Mouse (Mus musculus): ENCODE measurements around the gene Tbc1d23. TPM values are rescaled to one million over a fixed set of nuclear protein-coding genes. Genes with fewer than 3 reads are reported as not detected.

Gene Tbc1d23
- total and polyA plus RNA-seq, 2 experiments from 2014 or later: 33.5 to 89.1 TPM

GRCm38 (mm10) chr16:57132326-57132725, 99.0 kb downstream of the Tbc1d23 start:
- no peak for ATAC-seq
- no peak for DNase-seq
- no peak overlapping the region for H3K4me3 ChIP-seq (ENCODE audit: low read depth, low read length)
- H3K27me3 ChIP-seq (ENCODE audit: insufficient read depth, low read length): no peaks in the 10 kb centered on the region
- no peak overlapping the region for H3K27ac ChIP-seq (ENCODE audit: low read depth, low read length)
- TF ChIP-seq CTCF (IDR thresholded peaks at IDR 0.05; ENCODE audit: low read depth): no peak
- H3K4me2 ChIP-seq (ENCODE audit: low read depth): no peak overlapping the region
- peaks cover 15% of the 10 kb centered on the region for H3K36me3 ChIP-seq (ENCODE audit: insufficient read depth)
- 85% methylated on average over 1 of the region's 1 CpGs for WGBS
- no peak overlapping the region for H3K9ac ChIP-seq
- no peaks in the 10 kb centered on the region for H3K9me3 ChIP-seq (ENCODE audit: low read length)
- H3K4me1 ChIP-seq (ENCODE audit: insufficient read depth): no peaks in the 10 kb centered on the region

DNA sequence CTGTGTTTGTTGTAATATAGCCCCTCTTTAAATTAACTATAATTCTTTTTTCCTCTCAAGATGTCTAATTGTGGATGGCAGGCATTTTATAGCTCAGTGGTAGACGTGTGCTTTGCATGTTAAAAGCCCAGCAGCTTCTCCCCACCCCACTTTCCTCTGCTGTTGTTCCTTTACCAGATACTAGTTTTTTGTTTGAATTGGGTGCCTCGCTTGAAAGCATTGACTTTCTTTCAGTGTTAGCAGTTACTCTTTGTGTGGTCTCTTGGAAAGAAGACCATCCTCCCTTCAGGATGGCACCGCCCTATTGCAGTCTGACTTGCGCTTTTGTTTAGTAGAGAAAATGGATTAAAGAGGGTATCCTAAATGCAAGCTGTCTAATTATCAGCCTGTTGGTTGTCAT, 99.8 kb downstream of the Tbc1d23 start:
- no peak for TF ChIP-seq CTCF (IDR thresholded peaks at IDR 0.05; ENCODE audit: low read depth)
- no peaks in the 10 kb centered on the region for H3K4me1 ChIP-seq (ENCODE audit: insufficient read depth)
- no peak overlapping the region for H3K4me2 ChIP-seq (ENCODE audit: low read depth)
- ATAC-seq (no peak), DNase-seq (no peak)
- H3K27ac ChIP-seq (ENCODE audit: low read depth, low read length): no peak overlapping the region
- H3K36me3 ChIP-seq (ENCODE audit: insufficient read depth): peaks cover 11% of the 10 kb centered on the region
- 51% methylated on average over 4 of the region's 4 CpGs for WGBS
- no peak overlapping the region for H3K9ac ChIP-seq
- no peaks in the 10 kb centered on the region for H3K9me3 ChIP-seq (ENCODE audit: low read length)
- H3K4me3 ChIP-seq (ENCODE audit: low read depth, low read length): no peak overlapping the region
- no peaks in the 10 kb centered on the region for H3K27me3 ChIP-seq (ENCODE audit: insufficient read depth, low read length)

DNA sequence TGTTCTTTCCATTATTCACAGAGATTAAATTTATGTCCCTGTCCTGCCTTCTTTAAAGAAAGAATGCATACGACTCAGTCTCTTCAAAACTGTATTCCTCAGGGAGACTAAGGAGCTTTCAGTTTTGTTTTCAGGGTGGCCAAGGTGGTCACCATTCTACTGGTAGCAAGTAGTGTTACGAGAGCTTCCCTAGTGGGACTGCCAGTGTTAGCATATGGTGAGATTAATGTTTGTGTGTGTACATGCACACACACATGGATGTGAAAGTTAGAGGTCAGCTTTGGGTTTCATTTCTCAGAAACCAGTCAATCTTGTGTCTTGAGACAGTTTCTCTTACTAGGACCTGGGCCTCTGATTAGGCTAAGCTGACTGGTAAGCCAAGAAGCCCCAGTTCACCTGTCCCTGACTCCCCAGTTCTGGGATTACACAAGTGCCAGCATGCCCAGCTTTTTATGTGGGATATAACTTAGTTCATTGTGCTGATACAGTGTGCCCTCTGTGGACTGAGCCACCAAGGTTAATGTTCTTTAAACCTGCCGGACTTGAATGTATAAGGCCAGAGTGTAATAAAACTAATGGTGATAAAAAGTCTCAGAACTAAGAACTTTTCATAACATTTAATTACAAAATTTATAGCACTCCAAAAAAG, 100.4 kb downstream of the Tbc1d23 start:
- no peak overlapping the region for H3K9ac ChIP-seq
- peaks cover 11% of the 10 kb centered on the region for H3K36me3 ChIP-seq (ENCODE audit: insufficient read depth)
- no peaks in the 10 kb centered on the region for H3K9me3 ChIP-seq (ENCODE audit: low read length)
- no peaks in the 10 kb centered on the region for H3K27me3 ChIP-seq (ENCODE audit: insufficient read depth, low read length)
- WGBS: 83% methylated on average over 3 of the region's 3 CpGs
- H3K27ac ChIP-seq (ENCODE audit: low read depth, low read length): no peak overlapping the region
- no peak overlapping the region for H3K4me3 ChIP-seq (ENCODE audit: low read depth, low read length)
- H3K4me1 ChIP-seq (ENCODE audit: insufficient read depth): no peaks in the 10 kb centered on the region
- no peak for TF ChIP-seq CTCF (IDR thresholded peaks at IDR 0.05; ENCODE audit: low read depth)
- ATAC-seq (no peak), DNase-seq (no peak)
- H3K4me2 ChIP-seq (ENCODE audit: low read depth): no peak overlapping the region

GRCm38 (mm10) chr16:57127825-57128224, 103.5 kb downstream of the Tbc1d23 start:
- DNase-seq (no peak), ATAC-seq (no peak)
- Histone ChIP-seq H3K27me3 (ENCODE audit: insufficient read depth, low read length) (no peaks in the 10 kb centered on the region), H3K36me3 (ENCODE audit: insufficient read depth) (no peaks in the 10 kb centered on the region), H3K27ac (ENCODE audit: low read depth, low read length) (no peak overlapping the region), H3K4me3 (ENCODE audit: low read depth, low read length) (no peak overlapping the region), H3K4me2 (ENCODE audit: low read depth) (no peak overlapping the region), H3K9me3 (ENCODE audit: low read length) (no peaks in the 10 kb centered on the region), H3K9ac (no peak overlapping the region), H3K4me1 (ENCODE audit: insufficient read depth) (peaks cover 12% of the 10 kb centered on the region)
- WGBS: 88% methylated on average over 2 of the region's 2 CpGs
- TF ChIP-seq CTCF (IDR thresholded peaks at IDR 0.05; ENCODE audit: low read depth): no peak

DNA sequence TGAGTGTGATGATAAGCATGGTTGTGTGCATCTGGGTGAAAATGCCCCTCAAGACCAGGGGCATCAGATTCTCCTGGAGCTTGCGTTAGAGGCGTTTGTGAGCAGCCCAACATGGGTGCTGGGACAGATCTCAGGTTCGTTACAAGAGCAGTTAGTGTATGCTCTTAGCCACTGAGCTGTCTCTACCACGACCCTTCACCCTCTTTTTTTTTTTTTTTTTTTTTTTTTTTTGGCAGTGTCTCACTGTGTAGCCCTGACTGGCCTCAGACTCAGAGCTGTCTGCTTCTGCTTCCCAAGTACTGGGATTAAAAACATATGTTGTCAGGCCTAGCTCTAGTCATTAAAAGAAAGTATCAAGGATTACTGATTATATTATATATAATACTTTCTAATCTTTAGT, 105.0 kb downstream of the Tbc1d23 start:
- DNase-seq (no peak), ATAC-seq (no peak)
- H3K4me3 ChIP-seq (ENCODE audit: low read depth, low read length): no peak overlapping the region
- no peak for TF ChIP-seq CTCF (IDR thresholded peaks at IDR 0.05; ENCODE audit: low read depth)
- H3K4me2 ChIP-seq (ENCODE audit: low read depth): no peak overlapping the region
- no peaks in the 10 kb centered on the region for H3K9me3 ChIP-seq (ENCODE audit: low read length)
- no peak overlapping the region for H3K27ac ChIP-seq (ENCODE audit: low read depth, low read length)
- H3K36me3 ChIP-seq (ENCODE audit: insufficient read depth): no peaks in the 10 kb centered on the region
- 82% methylated on average over 4 of the region's 4 CpGs for WGBS
- no peaks in the 10 kb centered on the region for H3K27me3 ChIP-seq (ENCODE audit: insufficient read depth, low read length)
- no peak overlapping the region for H3K9ac ChIP-seq
- peaks cover 15% of the 10 kb centered on the region for H3K4me1 ChIP-seq (ENCODE audit: insufficient read depth)

DNA sequence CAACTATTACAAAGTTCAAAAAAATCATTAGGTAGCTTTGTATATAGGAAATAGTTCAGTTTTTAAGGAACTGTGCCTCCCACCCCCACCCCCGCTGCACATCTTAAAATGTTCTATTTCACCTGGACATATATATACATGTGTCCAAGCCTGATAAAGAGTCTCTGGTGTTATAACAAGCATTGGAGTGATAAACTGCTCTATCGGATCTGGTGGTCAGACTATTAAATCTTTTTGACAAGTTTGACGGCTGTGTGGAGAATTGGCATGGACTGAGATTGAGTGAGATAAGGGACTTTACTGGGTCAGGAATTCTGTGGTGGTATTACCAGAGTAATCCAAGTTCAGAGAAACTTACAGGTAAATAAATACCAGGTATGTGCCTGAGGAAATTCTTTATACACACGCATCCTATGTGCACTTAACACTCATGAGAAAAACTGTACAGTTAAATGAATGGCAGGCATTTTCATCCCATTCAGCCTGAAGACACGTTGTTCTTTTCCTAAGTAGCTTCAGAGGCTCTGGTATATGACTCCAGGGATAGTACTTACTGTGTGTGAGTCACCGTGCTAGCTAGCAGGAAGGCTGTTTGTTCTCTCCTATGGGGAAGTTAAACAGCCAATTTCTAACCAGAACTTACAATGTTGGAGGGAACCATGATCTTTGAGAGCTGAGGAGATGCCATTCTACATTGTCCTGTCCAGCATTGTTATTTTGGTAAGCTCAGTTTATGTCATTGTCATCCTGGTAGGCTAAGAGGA, 108.4 kb downstream of the Tbc1d23 start:
- TF ChIP-seq CTCF (IDR thresholded peaks at IDR 0.05; ENCODE audit: low read depth): no peak
- WGBS: 69% methylated on average over 6 of the region's 6 CpGs
- H3K9ac ChIP-seq: peak overlapping the region; percentile 97
- H3K4me2 ChIP-seq (ENCODE audit: low read depth): peak overlapping the region; percentile 76
- DNase-seq: no peak
- H3K4me3 ChIP-seq (ENCODE audit: low read depth, low read length): peak overlapping the region; percentile 99
- no peaks in the 10 kb centered on the region for H3K36me3 ChIP-seq (ENCODE audit: insufficient read depth)
- H3K27me3 ChIP-seq (ENCODE audit: insufficient read depth, low read length): 0 out of 2 replicates have a peak, but pooled peaks cover 3% of the 10 kb centered on the region
- peaks cover 15% of the 10 kb centered on the region for H3K4me1 ChIP-seq (ENCODE audit: insufficient read depth)
- H3K9me3 ChIP-seq (ENCODE audit: low read length): no peaks in the 10 kb centered on the region
- no peak overlapping the region for H3K27ac ChIP-seq (ENCODE audit: low read depth, low read length)
- no peak for ATAC-seq

DNA sequence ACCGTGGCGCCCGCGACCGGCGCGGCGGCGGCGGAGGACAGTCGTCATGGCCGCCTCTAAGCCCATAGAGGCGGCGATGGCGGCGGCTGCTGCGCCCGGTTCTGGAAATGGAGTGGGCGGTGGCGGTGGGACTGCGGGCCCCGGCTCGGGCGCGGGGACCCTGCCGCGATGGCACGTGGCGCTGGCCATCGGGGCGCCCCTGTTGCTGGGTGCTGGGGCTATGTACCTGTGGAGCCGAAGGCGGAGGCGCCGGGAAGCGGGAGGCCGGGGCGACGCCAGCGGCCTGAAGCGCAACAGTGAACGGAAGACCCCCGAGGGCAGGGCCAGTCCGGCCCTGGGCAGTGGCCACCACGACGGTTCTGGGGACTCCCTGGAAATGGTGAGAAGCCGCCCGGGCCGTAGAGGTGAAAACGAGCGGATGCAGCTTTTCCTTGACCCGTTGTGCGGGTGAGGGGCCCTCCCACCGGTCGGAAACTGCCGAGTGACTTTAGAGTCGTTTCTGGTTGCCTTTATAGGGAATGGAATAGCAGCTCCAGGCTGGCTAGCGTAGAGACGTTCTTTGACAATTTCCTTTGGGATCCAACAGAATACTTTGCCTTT, 109.4 kb downstream of the Tbc1d23 start:
- WGBS: under 1% methylated on average over 59 of the region's 59 CpGs

More for the DNA sequence above, 109.4 kb downstream of the Tbc1d23 start:
- Histone ChIP-seq H3K27me3 (ENCODE audit: insufficient read depth, low read length) (0 out of 2 replicates have a peak, but pooled peaks cover 3% of the 10 kb centered on the region), H3K27ac (ENCODE audit: low read depth, low read length) (peak overlapping the region; percentile 99), H3K4me2 (ENCODE audit: low read depth) (peak overlapping the region; percentile 76), H3K4me1 (ENCODE audit: insufficient read depth) (peaks cover 15% of the 10 kb centered on the region), H3K9ac (peak overlapping the region; percentile 97), H3K36me3 (ENCODE audit: insufficient read depth) (no peaks in the 10 kb centered on the region), H3K9me3 (ENCODE audit: low read length) (no peaks in the 10 kb centered on the region), H3K4me3 (ENCODE audit: low read depth, low read length) (peak overlapping the region; percentile 99)
- no peak for TF ChIP-seq CTCF (IDR thresholded peaks at IDR 0.05; ENCODE audit: low read depth)
- ATAC-seq: no peak
- no peak for DNase-seq
